Mouse (Mus musculus) cortical plate, adult 2 months (tissue): ENCODE measurements at regions not wholly inside any gene's neighbourhood (a gene's known extent, or its start where the extent isn't known, plus 50 kb on each side); places are given as distances from the start of the nearest gene placed in this dataset.

Experiments used
- CTCF ChIP-seq: fragments of 200-500 bp; IDR thresholded peaks from 2 replicates; pipeline ENCODE4 v1.5.1; 2011; ENCODE audit warnings: mild to moderate bottlenecking, control low read depth, low read length; ENCODE audit not compliant: insufficient read depth; ENCODE audit errors: extremely low read depth
- POLR2A ChIP-seq: fragments of 200-500 bp; IDR thresholded peaks from 2 replicates; pipeline ENCODE4 v1.6.1; 2011; ENCODE audit warnings: mild to moderate bottlenecking, low read length, control low read depth; ENCODE audit not compliant: insufficient read depth; ENCODE audit errors: extremely low read depth

GRCm38 (mm10) chr4:152878941-152879340 lies 401.3 kb upstream of the Kcnab2 start:
- TF ChIP-seq POLR2A: no peak
- no peak for TF ChIP-seq CTCF
